Mouse (Mus musculus) forebrain, postnatal 0 days (tissue): ENCODE results near the gene Hmga1. TPM values are rescaled to one million over a fixed set of nuclear protein-coding genes. Genes with fewer than 3 reads are reported as not detected.

Experiments used
- ATAC-seq: fragments of 200-750 bp; cut with Nextera tagmentation; 2 replicates; pipeline ENCODE4 v1.8.0; 2017; ENCODE audit warnings: mild to moderate bottlenecking, moderate library complexity
- DNase-seq: peaks from one replicate; pipeline ENCODE4 v3.0.0-alpha.2; 2015
- H3K27ac ChIP-seq: fragments of 300-500 bp; sonication (generic); 2 replicates; pipeline ENCODE4 v1.5.1; 2014; ENCODE audit warnings: low read depth, mild to moderate bottlenecking, antibody characterized with exemption, low read length, moderate library complexity, mixed read lengths
- H3K27me3 ChIP-seq: fragments of 300-500 bp; sonication (generic); 2 replicates; pipeline ENCODE4 v1.6.1; 2014; ENCODE audit warnings: mild to moderate bottlenecking, low read length, mixed read lengths; ENCODE audit not compliant: insufficient read depth
- H3K36me3 ChIP-seq: fragments of 300-500 bp; sonication (generic); 2 replicates; pipeline ENCODE4 v1.6.1; 2014; ENCODE audit warnings: mild to moderate bottlenecking, moderate library complexity; ENCODE audit not compliant: insufficient read depth
- H3K4me1 ChIP-seq: fragments of 300-500 bp; sonication (generic); 2 replicates; pipeline ENCODE4 v1.6.1; 2014; ENCODE audit warnings: antibody characterized with exemption; ENCODE audit not compliant: insufficient read depth
- H3K4me2 ChIP-seq: fragments of 300-500 bp; sonication (generic); 2 replicates; pipeline ENCODE4 v1.6.1; 2014; ENCODE audit warnings: low read depth, mild to moderate bottlenecking, moderate library complexity
- H3K4me3 ChIP-seq: fragments of 300-500 bp; sonication (generic); 2 replicates; pipeline ENCODE4 v1.5.1; 2014; ENCODE audit warnings: low read depth, low read length, mixed read lengths
- H3K9ac ChIP-seq: fragments of 300-500 bp; sonication (generic); 2 replicates; pipeline ENCODE4 v1.6.1; 2014; ENCODE audit warnings: mild to moderate bottlenecking
- H3K9me3 ChIP-seq: fragments of 300-500 bp; sonication (generic); 2 replicates; pipeline ENCODE4 v1.6.1; 2016; ENCODE audit warnings: low read length
- CTCF ChIP-seq: sonication (generic); IDR thresholded peaks from 2 replicates; pipeline ENCODE4 v1.5.1; 2016; ENCODE audit warnings: antibody characterized with exemption, control low read depth, low read depth
- WGBS: fragments of 180-500 bp; shearing (Covaris S2); extraction: QIAGEN DNeasy Blood & Tissue Kit; methylation state at CpG from one replicate; pipeline ENCODE4 v1.1.7; 2014; 5-methylcytosine and 5-hydroxymethylcytosine counted together
- polyA plus RNA-seq: library from polyadenylated mRNA; unstranded; fragments of >200 nt; fragmentation: Nextera tagmentation; extraction: Ambion mirVana; gene quantifications from 2 replicates; pipeline ENCODE4 v1.2.1, GENCODE M21; 2015
- total RNA-seq: library from RNA; depleted of rRNA; stranded (reverse); fragments of >200 nt; gene quantifications from 2 replicates; pipeline ENCODE4 v1.2.3, GENCODE M21; 2014

Hmga1 gene
- total and polyA plus RNA-seq, 2 experiments from 2014 or later, result 99.1 to 122 TPM

GRCm38 (mm10) chr17:27552215-27553201 is 3.8 kb upstream of the Hmga1 start:
- ATAC-seq, result no peak
- no peak for TF ChIP-seq CTCF
- no peak for DNase-seq
- Histone ChIP-seq H3K27me3 (no peaks in the 10 kb centered on the region), H3K9ac (no peak overlapping the region), H3K9me3 (no peaks in the 10 kb centered on the region), H3K4me2 (no peak overlapping the region), H3K4me1 (peaks cover 7% of the 10 kb centered on the region; the same call in 1 of the 2 replicates), H3K4me3 (no peak overlapping the region), H3K27ac (no peak overlapping the region), H3K36me3 (no peaks in the 10 kb centered on the region)
- 78% methylated on average over 23 of the region's 23 CpGs for WGBS

GRCm38 (mm10) chr17:27554062-27554960 is 2.0 kb upstream of the Hmga1 start:
- DNase-seq, result no peak
- ATAC-seq, result no peak
- WGBS, result 53% methylated on average over 20 of the region's 20 CpGs
- no peak overlapping the region for H3K4me3 ChIP-seq
- no peak for TF ChIP-seq CTCF
- no peaks in the 10 kb centered on the region for H3K27me3 ChIP-seq
- peaks cover 19% of the 10 kb centered on the region for H3K4me1 ChIP-seq
- no peak overlapping the region for H3K27ac ChIP-seq
- no peaks in the 10 kb centered on the region for H3K9me3 ChIP-seq
- peak overlapping the region; percentile 78 for H3K4me2 ChIP-seq
- no peak overlapping the region for H3K9ac ChIP-seq
- H3K36me3 ChIP-seq, result no peaks in the 10 kb centered on the region

GRCm38 (mm10) chr17:27555075-27555511 is 1.2 kb upstream of the Hmga1 start:
- WGBS, result 1% methylated on average over 29 of the region's 39 CpGs
- peak overlapping the region; percentile 78 for H3K4me2 ChIP-seq
- no peaks in the 10 kb centered on the region for H3K27me3 ChIP-seq
- H3K4me3 ChIP-seq, result peak overlapping the region; percentile 86
- ATAC-seq, result no peak
- H3K9ac ChIP-seq, result no peak overlapping the region
- no peak overlapping the region for H3K27ac ChIP-seq
- no peaks in the 10 kb centered on the region for H3K9me3 ChIP-seq
- H3K36me3 ChIP-seq, result no peaks in the 10 kb centered on the region
- H3K4me1 ChIP-seq, result peaks cover 19% of the 10 kb centered on the region
- TF ChIP-seq CTCF, result no peak
- no peak for DNase-seq

- no peak for ATAC-seq
- H3K9me3 ChIP-seq, result no peaks in the 10 kb centered on the region
- H3K4me1 ChIP-seq, result peaks cover 19% of the 10 kb centered on the region
- H3K4me2 ChIP-seq, result peak overlapping the region; percentile 78
- H3K9ac ChIP-seq, result peak overlapping the region; percentile 94
- 3% methylated on average over 53 of the region's 55 CpGs for WGBS
- no peak for DNase-seq
- H3K27ac ChIP-seq, result peak overlapping the region; percentile 93; the same call in 1 of the 2 replicates
- no peaks in the 10 kb centered on the region for H3K36me3 ChIP-seq
- no peak for TF ChIP-seq CTCF
- no peaks in the 10 kb centered on the region for H3K27me3 ChIP-seq
- H3K4me3 ChIP-seq, result peak overlapping the region; percentile 86
Measured at GRCm38 (mm10) chr17:27555512-27556172, 655 bp upstream of the Hmga1 start.

GRCm38 (mm10) chr17:27557181-27557926 is 1.1 kb downstream of the Hmga1 start:
- peak overlapping the region; percentile 78 for H3K4me2 ChIP-seq
- H3K27ac ChIP-seq, result peak overlapping the region; percentile 93
- no peaks in the 10 kb centered on the region for H3K27me3 ChIP-seq
- H3K9me3 ChIP-seq, result no peaks in the 10 kb centered on the region
- peak overlapping the region; percentile 86 for H3K4me3 ChIP-seq
- H3K9ac ChIP-seq, result peak overlapping the region; percentile 94
- ATAC-seq (peak; percentile 79), DNase-seq (peak; percentile 83)
- WGBS, result 2% methylated on average over 63 of the region's 75 CpGs
- peaks cover 5% of the 10 kb centered on the region for H3K36me3 ChIP-seq
- peaks cover 19% of the 10 kb centered on the region for H3K4me1 ChIP-seq
- TF ChIP-seq CTCF, result peak; percentile 21
